Mouse (Mus musculus): ENCODE results near the gene Gm572. TPM values are rescaled to one million over a fixed set of nuclear protein-coding genes. Genes with fewer than 3 reads are reported as not detected.

Gm572 gene
- polyA plus RNA-seq, 1 experiment = 0.11 TPM

- H3K4me1 ChIP-seq (ENCODE audit: control insufficient read depth, insufficient read depth, low read length) = peaks cover 5% of the 10 kb centered on the region
- peak within 1 kb of the TSS; percentile 93 for H3K27ac ChIP-seq (ENCODE audit: insufficient read depth, low read length)
- H3K4me3 ChIP-seq (replicated peaks; ENCODE audit: insufficient read depth, low read depth, low read length) = peak within 1 kb of the TSS; percentile 97
- under 1% methylated on average over 51 of the region's 51 CpGs for WGBS
- TF ChIP-seq CTCF (IDR thresholded peaks at IDR 0.05; ENCODE audit: borderline replicate concordance, insufficient read depth, low read depth, low read length) (no peak), POLR2A (IDR thresholded peaks at IDR 0.05; ENCODE audit: borderline replicate concordance, insufficient read depth, low read length) (peak; percentile 92)
- H3K27me3 ChIP-seq (ENCODE audit: control insufficient read depth, insufficient read depth, low read length) = no peaks in the 10 kb centered on the region
- DNase-seq = peak; percentile 94 to 95
These were observed 16.4 kb upstream of the Gm572 start, which contains the start of gene Tardbp for GRCm38 (mm10) chr4:148626623-148627185. Gene Tardbp, minus strand, starts transcription at chr4:148627019.

GRCm38 (mm10) chr4:148627246-148627645, 15.9 kb upstream of the Gm572 start:
- H3K27me3 ChIP-seq (ENCODE audit: control insufficient read depth, insufficient read depth, low read length) = no peaks in the 10 kb centered on the region
- TF ChIP-seq POLR2A (IDR thresholded peaks at IDR 0.05; ENCODE audit: borderline replicate concordance, insufficient read depth, low read length) = no peak
- TF ChIP-seq CTCF (IDR thresholded peaks at IDR 0.05; ENCODE audit: borderline replicate concordance, insufficient read depth, low read depth, low read length) = no peak
- H3K4me3 ChIP-seq (replicated peaks; ENCODE audit: insufficient read depth, low read depth, low read length) = no peak overlapping the region
- 60% methylated on average over 3 of the region's 3 CpGs for whole genome bisulfite sequencing
- H3K27ac ChIP-seq (ENCODE audit: insufficient read depth, low read length) = peak overlapping the region; percentile 37; the same call in 1 of the 2 replicates
- DNase-seq = no peak
- H3K4me1 ChIP-seq (ENCODE audit: control insufficient read depth, insufficient read depth, low read length) = peaks cover 5% of the 10 kb centered on the region

- H3K4me1 ChIP-seq (ENCODE audit: control insufficient read depth, insufficient read depth, low read length) = no peaks in the 10 kb centered on the region
- H3K4me3 ChIP-seq (replicated peaks; ENCODE audit: insufficient read depth, low read depth, low read length) = no peak overlapping the region
- WGBS = 84% methylated on average over 3 of the region's 3 CpGs
- H3K27ac ChIP-seq (ENCODE audit: insufficient read depth, low read length) = no peak overlapping the region
- no peak for DNase-seq
- TF ChIP-seq POLR2A (IDR thresholded peaks at IDR 0.05; ENCODE audit: borderline replicate concordance, insufficient read depth, low read length) (no peak), CTCF (IDR thresholded peaks at IDR 0.05; ENCODE audit: borderline replicate concordance, insufficient read depth, low read depth, low read length) (no peak)
- no peaks in the 10 kb centered on the region for H3K27me3 ChIP-seq (ENCODE audit: control insufficient read depth, insufficient read depth, low read length)
These were observed 11.0 kb upstream of the Gm572 start for GRCm38 (mm10) chr4:148632013-148632692.

- no peaks in the 10 kb centered on the region for H3K4me1 ChIP-seq (ENCODE audit: control insufficient read depth, insufficient read depth, low read length)
- H3K27ac ChIP-seq (ENCODE audit: insufficient read depth, low read length) = no peak overlapping the region
- no peak for DNase-seq
- TF ChIP-seq CTCF (IDR thresholded peaks at IDR 0.05; ENCODE audit: borderline replicate concordance, insufficient read depth, low read depth, low read length) = no peak
- WGBS = 68% methylated on average over 2 of the region's 2 CpGs
- no peaks in the 10 kb centered on the region for H3K27me3 ChIP-seq (ENCODE audit: control insufficient read depth, insufficient read depth, low read length)
- no peak overlapping the region for H3K4me3 ChIP-seq (replicated peaks; ENCODE audit: insufficient read depth, low read depth, low read length)
These were observed 9.6 kb upstream of the Gm572 start for GRCm38 (mm10) chr4:148633395-148634061.

GRCm38 (mm10) chr4:148635309-148635708, 7.8 kb upstream of the Gm572 start:
- WGBS = 82% methylated on average over 2 of the region's 2 CpGs
- no peak overlapping the region for H3K4me3 ChIP-seq (replicated peaks; ENCODE audit: insufficient read depth, low read depth, low read length)
- H3K27me3 ChIP-seq (ENCODE audit: control insufficient read depth, insufficient read depth, low read length) = no peaks in the 10 kb centered on the region
- no peaks in the 10 kb centered on the region for H3K4me1 ChIP-seq (ENCODE audit: control insufficient read depth, insufficient read depth, low read length)
- no peak for DNase-seq
- TF ChIP-seq POLR2A (IDR thresholded peaks at IDR 0.05; ENCODE audit: borderline replicate concordance, insufficient read depth, low read length) = no peak
- no peak for TF ChIP-seq CTCF (IDR thresholded peaks at IDR 0.05; ENCODE audit: borderline replicate concordance, insufficient read depth, low read depth, low read length)
- H3K27ac ChIP-seq (ENCODE audit: insufficient read depth, low read length) = no peak overlapping the region

GRCm38 (mm10) chr4:148638302-148638701, 4.8 kb upstream of the Gm572 start:
- no peaks in the 10 kb centered on the region for H3K27me3 ChIP-seq (ENCODE audit: control insufficient read depth, insufficient read depth, low read length)
- no peaks in the 10 kb centered on the region for H3K4me1 ChIP-seq (ENCODE audit: control insufficient read depth, insufficient read depth, low read length)
- no peak for DNase-seq
- no peak overlapping the region for H3K4me3 ChIP-seq (replicated peaks; ENCODE audit: insufficient read depth, low read depth, low read length)
- WGBS = 61% methylated on average over 9 of the region's 9 CpGs
- no peak overlapping the region for H3K27ac ChIP-seq (ENCODE audit: insufficient read depth, low read length)
- TF ChIP-seq POLR2A (IDR thresholded peaks at IDR 0.05; ENCODE audit: borderline replicate concordance, insufficient read depth, low read length) = no peak
- no peak for TF ChIP-seq CTCF (IDR thresholded peaks at IDR 0.05; ENCODE audit: borderline replicate concordance, insufficient read depth, low read depth, low read length)

- no peak for DNase-seq
- no peak overlapping the region for H3K27ac ChIP-seq (ENCODE audit: insufficient read depth, low read length)
- no peaks in the 10 kb centered on the region for H3K27me3 ChIP-seq (ENCODE audit: control insufficient read depth, insufficient read depth, low read length)
- TF ChIP-seq POLR2A (IDR thresholded peaks at IDR 0.05; ENCODE audit: borderline replicate concordance, insufficient read depth, low read length) = no peak
- no peak for TF ChIP-seq CTCF (IDR thresholded peaks at IDR 0.05; ENCODE audit: borderline replicate concordance, insufficient read depth, low read depth, low read length)
- WGBS = 86% methylated on average over 2 of the region's 2 CpGs
- no peak overlapping the region for H3K4me3 ChIP-seq (replicated peaks; ENCODE audit: insufficient read depth, low read depth, low read length)
- no peaks in the 10 kb centered on the region; the same call in 1 of the 2 replicates for H3K4me1 ChIP-seq (ENCODE audit: control insufficient read depth, insufficient read depth, low read length)
These were observed 3.7 kb upstream of the Gm572 start for GRCm38 (mm10) chr4:148639455-148639854.
